In the genomic region with DNA sequence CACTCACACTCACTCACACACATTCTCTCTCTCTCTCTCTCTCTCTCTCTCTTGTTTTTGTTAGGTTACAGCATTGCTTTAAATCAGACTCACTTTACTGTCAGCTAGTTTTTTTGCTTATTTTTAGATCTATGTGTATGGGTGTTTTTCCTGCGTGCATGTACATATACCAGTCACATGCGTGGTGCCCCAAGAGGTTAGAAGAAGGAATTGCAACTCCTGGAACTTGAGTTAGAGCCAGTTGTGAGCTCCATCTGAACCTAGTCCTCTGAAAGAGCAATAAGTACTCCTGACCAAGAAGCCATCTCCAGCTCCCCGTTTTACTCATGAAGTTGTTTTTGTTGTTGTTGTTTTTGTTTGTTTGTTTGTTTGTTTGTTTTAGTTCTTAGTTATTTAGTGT, we compare ENCODE assay signal across 10 mouse cellular contexts. TPM values are rescaled to one million over a fixed set of nuclear protein-coding genes. Genes with fewer than 3 reads are reported as not detected.
DNase-seq lines count a peak whose midpoint lies in the region; ATAC-seq lines count a peak whose summit lies in the region.
"Had no signal": no experiment of that assay in that cellular context is flagged by ENCODE, and none has a peak within 500 bp of the region (broad histone marks: within the 10 kb centered on the region; RNA-seq: fewer than 3 reads in every experiment).

No protein-coding gene starts in this region.

- H3K4me2 ChIP-seq in heart, embryonic 11.5 days = no peak overlapping the region
- H3K4me2 ChIP-seq: embryonic facial prominence, embryonic 13.5 days; liver, embryonic 15.5 days had no signal

- no peak overlapping the region for H3K4me3 ChIP-seq in heart, embryonic 10.5 days
- H3K4me3 ChIP-seq in heart, embryonic 11.5 days (ENCODE audit: low read depth, low read length) = no peak overlapping the region
- H3K4me3 ChIP-seq: embryonic facial prominence, embryonic 13.5 days; liver, embryonic 15.5 days had no signal

- peak; percentile 23 to 53 for DNase-seq in heart, postnatal 10 days
- no peak for DNase-seq in heart, embryonic 10.5 days (ENCODE audit: low spot score)
- DNase-seq in 416B (ENCODE audit: low read depth) = peak; percentile 53
- DNase-seq in ES-CJ7 (ENCODE audit: low read depth, low spot score) = peak; percentile 79
- peak; percentile 35 for DNase-seq in thymus, postnatal 4 days
- DNase-seq in layer of hippocampus, adult 8-10 months (ENCODE audit: low spot score in 2 of 2) = no peak

- WGBS in heart, embryonic 10.5 days = 85% methylated on average over 3 of the region's 3 CpGs
- WGBS in heart, embryonic 11.5 days (ENCODE audit: insufficient replicate concordance) = 82% methylated on average over 3 of the region's 3 CpGs

- H3K9me3 ChIP-seq in heart, embryonic 10.5 days = no peaks in the 10 kb centered on the region
- H3K9me3 ChIP-seq in heart, embryonic 11.5 days (replicated peaks; ENCODE audit: control insufficient read depth, low read length) = no peaks in the 10 kb centered on the region
- H3K9me3 ChIP-seq: embryonic facial prominence, embryonic 13.5 days; liver, embryonic 15.5 days had no signal

- peaks cover 40% of the 10 kb centered on the region for H3K36me3 ChIP-seq in heart, embryonic 10.5 days
- peaks cover 8% of the 10 kb centered on the region for H3K36me3 ChIP-seq in heart, embryonic 11.5 days (ENCODE audit: control insufficient read depth, insufficient read depth, low read length)

- no peaks in the 10 kb centered on the region for H3K4me1 ChIP-seq in heart, embryonic 10.5 days
- H3K4me1 ChIP-seq in heart, embryonic 11.5 days (ENCODE audit: control insufficient read depth, insufficient read depth, low read length) = no peaks in the 10 kb centered on the region
- H3K4me1 ChIP-seq: embryonic facial prominence, embryonic 13.5 days; liver, embryonic 15.5 days had no signal

- intact Hi-C loops in heart, postnatal 10 days (cut with DNase I) = no loop called here

- H3K9ac ChIP-seq in heart, embryonic 11.5 days (ENCODE audit: low read depth, low read length) = no peak overlapping the region
- H3K9ac ChIP-seq: embryonic facial prominence, embryonic 13.5 days; liver, embryonic 15.5 days had no signal

- no peak overlapping the region for H3K27ac ChIP-seq in heart, embryonic 10.5 days
- H3K27ac ChIP-seq in heart, embryonic 11.5 days (ENCODE audit: low read depth, low read length) = no peak overlapping the region
- H3K27ac ChIP-seq: embryonic facial prominence, embryonic 13.5 days; liver, embryonic 15.5 days had no signal

- H3K27me3 ChIP-seq in heart, embryonic 10.5 days (ENCODE audit: insufficient read depth, poor library complexity, severe bottlenecking) = no peaks in the 10 kb centered on the region
- H3K27me3 ChIP-seq in heart, embryonic 11.5 days (ENCODE audit: control insufficient read depth, insufficient read depth, low read length) = no peaks in the 10 kb centered on the region
- H3K27me3 ChIP-seq: embryonic facial prominence, embryonic 13.5 days; liver, embryonic 15.5 days had no signal

- peak; percentile 74 for ATAC-seq in inflammation-experienced regulatory T-cells, adult 6 months
- no peak for ATAC-seq in heart, embryonic 11.5 days (replicated peaks; ENCODE audit: insufficient number of reproducible peaks, low FRiP score, low TSS enrichment)

RNA-seq across cellular contexts. Expression of a gene that starts 24.0 kb away (rescaled TPM):
- total RNA-seq in heart, postnatal 10 days (2021) = not detected
- 0.31 and 0.35 TPM in 2 replicates for polyA plus RNA-seq in heart, embryonic 10.5 days (2016; fragmentation: Nextera tagmentation; extraction: Ambion mirVana)
- 1 to 10 TPM in 2 of 3 experiments, under 1 TPM in 1; 0.74 to 2.5 (median 1.5) TPM for polyA plus RNA-seq in inflammation-experienced regulatory T-cells, adult 6 months (2017; shearing (Covaris generic))
- polyA plus RNA-seq in heart, embryonic 11.5 days (2014; fragmentation: Nextera tagmentation; extraction: Ambion mirVana) = 0.50 and 0.84 TPM in 2 replicates
- total RNA-seq in layer of hippocampus, adult 8-10 months (2022) = under 1 TPM in 1 of 4 experiments, not detected in 3; 0.79 TPM

RNA-seq across cellular contexts. Expression of a gene that starts 24.8 kb away (rescaled TPM):
- total RNA-seq in heart, postnatal 10 days (2021) = 10 to 100 TPM; 46.6 to 56.6 TPM
- polyA plus RNA-seq in heart, embryonic 10.5 days (2016; fragmentation: Nextera tagmentation; extraction: Ambion mirVana) = 70.3 and 103 TPM in 2 replicates
- polyA plus RNA-seq in inflammation-experienced regulatory T-cells, adult 6 months (2017; shearing (Covaris generic)) = 10 to 100 TPM; 52.4 to 66.1 (median 56.0) TPM
- polyA plus RNA-seq in heart, embryonic 11.5 days (2014; fragmentation: Nextera tagmentation; extraction: Ambion mirVana) = 53.9 and 66.3 TPM in 2 replicates
- total RNA-seq in layer of hippocampus, adult 8-10 months (2022) = 10 to 100 TPM; 67.5 to 77.9 (median 71.5) TPM

RNA-seq across cellular contexts. Expression of a gene that starts 24.9 kb away (rescaled TPM):
- under 1 TPM; 0.62 to 0.93 TPM for total RNA-seq in heart, postnatal 10 days (2021)
- 0.31 and 0.63 TPM in 2 replicates for polyA plus RNA-seq in heart, embryonic 10.5 days (2016; fragmentation: Nextera tagmentation; extraction: Ambion mirVana)
- 1 to 10 TPM; 4.6 to 6.8 (median 6.6) TPM for polyA plus RNA-seq in inflammation-experienced regulatory T-cells, adult 6 months (2017; shearing (Covaris generic))
- polyA plus RNA-seq in heart, embryonic 11.5 days (2014; fragmentation: Nextera tagmentation; extraction: Ambion mirVana) = 0.27 and 0.46 TPM in 2 replicates
- 10 to 100 TPM; 61.2 to 71.3 (median 68.4) TPM for total RNA-seq in layer of hippocampus, adult 8-10 months (2022)

RNA-seq across cellular contexts. Expression of a gene that starts 39.7 kb away (rescaled TPM):
- 10 to 100 TPM; 20.8 to 21.2 TPM for total RNA-seq in heart, postnatal 10 days (2021)
- 46.6 and 52.9 TPM in 2 replicates for polyA plus RNA-seq in heart, embryonic 10.5 days (2016; fragmentation: Nextera tagmentation; extraction: Ambion mirVana)
- polyA plus RNA-seq in inflammation-experienced regulatory T-cells, adult 6 months (2017; shearing (Covaris generic)) = 10 to 100 TPM; 53.2 to 71.2 (median 54.5) TPM
- polyA plus RNA-seq in heart, embryonic 11.5 days (2014; fragmentation: Nextera tagmentation; extraction: Ambion mirVana) = 39.3 and 41.5 TPM in 2 replicates
- 10 to 100 TPM; 42.1 to 47.0 (median 43.1) TPM for total RNA-seq in layer of hippocampus, adult 8-10 months (2022)

RNA-seq across cellular contexts. Expression of a gene that starts 39.8 kb away (rescaled TPM):
- total RNA-seq in heart, postnatal 10 days (2021) = 1 to 10 TPM; 7.1 to 9.1 TPM
- 12.8 and 14.1 TPM in 2 replicates for polyA plus RNA-seq in heart, embryonic 10.5 days (2016; fragmentation: Nextera tagmentation; extraction: Ambion mirVana)
- polyA plus RNA-seq in inflammation-experienced regulatory T-cells, adult 6 months (2017; shearing (Covaris generic)) = 10 to 100 TPM in 1 of 3 experiments, 1 to 10 TPM in 2; 7.2 to 11.0 (median 9.0) TPM
- polyA plus RNA-seq in heart, embryonic 11.5 days (2014; fragmentation: Nextera tagmentation; extraction: Ambion mirVana) = 10.9 and 14.2 TPM in 2 replicates
- total RNA-seq in layer of hippocampus, adult 8-10 months (2022) = 10 to 100 TPM; 29.4 to 33.7 (median 32.5) TPM

Comparison
In these comparisons a context has a peak if more than half of its experiments do, and no peak if none do; other contexts are left out.
1. DNase-seq: peak in heart, postnatal 10 days (2 of 2), 416B (single experiment), ES-CJ7 (single experiment) and thymus, postnatal 4 days (single experiment); none in heart, embryonic 10.5 days (single experiment) and layer of hippocampus, adult 8-10 months (0 of 2).